Mouse (Mus musculus) embryonic facial prominence, embryonic 14.5 days (tissue): ENCODE measurements around the gene Anapc4. TPM values are rescaled to one million over a fixed set of nuclear protein-coding genes. Genes with fewer than 3 reads are reported as not detected.

Source experiments
- ATAC-seq: fragments of 200-750 bp; cut with Nextera tagmentation; 2 replicates; pipeline ENCODE4 v1.8.0; 2017; ENCODE audit warnings: low read depth, moderate number of reproducible peaks, moderate TSS enrichment
- DNase-seq: peaks from one replicate; pipeline ENCODE4 v3.0.0-alpha.2; 2015; ENCODE audit warnings: low spot score
- H3K27ac ChIP-seq: fragments of 300-500 bp; sonication (generic); replicated peaks from 2 replicates; pipeline ENCODE4 v1.5.1; 2014; ENCODE audit warnings: low read depth, mild to moderate bottlenecking, low read length, moderate library complexity
- H3K27me3 ChIP-seq: fragments of 300-500 bp; sonication (generic); replicated peaks from 2 replicates; pipeline ENCODE4 v1.6.1; 2014; ENCODE audit warnings: low read length; ENCODE audit not compliant: control insufficient read depth, insufficient read depth
- H3K36me3 ChIP-seq: fragments of 300-500 bp; sonication (generic); 2 replicates; pipeline ENCODE4 v1.6.1; 2014; ENCODE audit warnings: low read length, mixed read lengths; ENCODE audit not compliant: control insufficient read depth, insufficient read depth
- H3K4me1 ChIP-seq: fragments of 300-500 bp; sonication (generic); 2 replicates; pipeline ENCODE4 v1.6.1; 2014; ENCODE audit warnings: antibody characterized with exemption, low read length; ENCODE audit not compliant: control insufficient read depth, insufficient read depth
- H3K4me2 ChIP-seq: fragments of 300-500 bp; sonication (generic); 2 replicates; pipeline ENCODE4 v1.6.1; 2014; ENCODE audit warnings: low read depth, mild to moderate bottlenecking, low read length, moderate library complexity, mixed read lengths
- H3K4me3 ChIP-seq: fragments of 300-500 bp; sonication (generic); 2 replicates; pipeline ENCODE4 v1.5.1; 2014; ENCODE audit warnings: low read depth, mild to moderate bottlenecking, low read length
- H3K9ac ChIP-seq: fragments of 300-500 bp; sonication (generic); 2 replicates; pipeline ENCODE4 v1.6.1; 2014; ENCODE audit warnings: low read depth, mild to moderate bottlenecking, low read length, moderate library complexity, mixed read lengths
- H3K9me3 ChIP-seq: fragments of 300-500 bp; sonication (generic); 2 replicates; pipeline ENCODE4 v1.6.1; 2016; ENCODE audit warnings: low read length; ENCODE audit not compliant: control insufficient read depth
- WGBS: fragments of 180-500 bp; shearing (Covaris S2); extraction: QIAGEN DNeasy Blood & Tissue Kit; methylation state at CpG from one replicate; pipeline ENCODE4 v1.1.7; 2014; 5-methylcytosine and 5-hydroxymethylcytosine counted together
- polyA plus RNA-seq: library from polyadenylated mRNA; unstranded; fragments of >200 nt; fragmentation: Nextera tagmentation; extraction: Ambion mirVana; gene quantifications from 2 replicates; pipeline ENCODE4 v1.2.1, GENCODE M21; 2014

Anapc4 gene
- polyA plus RNA-seq, 1 experiment from 2014 or later: 103 TPM

- Histone ChIP-seq H3K4me1 (no peaks in the 10 kb centered on the region), H3K4me2 (no peak overlapping the region), H3K9me3 (no peaks in the 10 kb centered on the region), H3K9ac (no peak overlapping the region), H3K36me3 (no peaks in the 10 kb centered on the region), H3K27ac (no peak overlapping the region), H3K27me3 (no peaks in the 10 kb centered on the region), H3K4me3 (no peak overlapping the region)
- ATAC-seq (peak; percentile 72), DNase-seq (peak; percentile 91)
- WGBS: 1% methylated on average over 7 of the region's 14 CpGs
Measured at GRCm38 (mm10) chr5:52878847-52879246, 45.0 kb downstream of the Anapc4 start.

- 91% methylated on average over 6 of the region's 6 CpGs for WGBS
- Histone ChIP-seq H3K4me3 (no peak overlapping the region), H3K27ac (no peak overlapping the region), H3K4me2 (no peak overlapping the region), H3K4me1 (no peaks in the 10 kb centered on the region), H3K36me3 (no peaks in the 10 kb centered on the region), H3K9me3 (no peaks in the 10 kb centered on the region), H3K27me3 (no peaks in the 10 kb centered on the region), H3K9ac (no peak overlapping the region)
- no peak for DNase-seq
- ATAC-seq: no peak
Measured at GRCm38 (mm10) chr5:52879926-52880325, 46.1 kb downstream of the Anapc4 start.

GRCm38 (mm10) chr5:52882446-52882845 lies 48.6 kb downstream of the Anapc4 start:
- no peak for ATAC-seq
- DNase-seq: no peak
- Histone ChIP-seq H3K27me3 (no peaks in the 10 kb centered on the region), H3K9me3 (no peaks in the 10 kb centered on the region), H3K27ac (no peak overlapping the region), H3K4me3 (no peak overlapping the region), H3K9ac (no peak overlapping the region), H3K4me1 (no peaks in the 10 kb centered on the region), H3K36me3 (no peaks in the 10 kb centered on the region), H3K4me2 (no peak overlapping the region)
- WGBS: 46% methylated on average over 2 of the region's 2 CpGs

GRCm38 (mm10) chr5:52887085-52887484 lies 53.3 kb downstream of the Anapc4 start:
- ATAC-seq (no peak), DNase-seq (peak; percentile 12)
- 53% methylated on average over 12 of the region's 12 CpGs for WGBS

GRCm38 (mm10) chr5:52889919-52890318 lies 56.1 kb downstream of the Anapc4 start:
- no peak for DNase-seq
- whole genome bisulfite sequencing: 76% methylated on average over 7 of the region's 7 CpGs

More at GRCm38 (mm10) chr5:52887085-52887484, 53.3 kb downstream of the Anapc4 start:
- Histone ChIP-seq H3K27ac (no peak overlapping the region), H3K36me3 (no peaks in the 10 kb centered on the region), H3K9ac (no peak overlapping the region), H3K9me3 (peaks cover 7% of the 10 kb centered on the region; the same call in 1 of the 2 replicates), H3K27me3 (no peaks in the 10 kb centered on the region), H3K4me1 (no peaks in the 10 kb centered on the region), H3K4me2 (no peak overlapping the region), H3K4me3 (no peak overlapping the region)

GRCm38 (mm10) chr5:52891949-52892835 lies 58.4 kb downstream of the Anapc4 start:
- Histone ChIP-seq H3K27ac (no peak overlapping the region), H3K4me2 (no peak overlapping the region), H3K9ac (no peak overlapping the region), H3K4me3 (no peak overlapping the region), H3K4me1 (no peaks in the 10 kb centered on the region), H3K36me3 (no peaks in the 10 kb centered on the region), H3K27me3 (no peaks in the 10 kb centered on the region), H3K9me3 (peaks cover 12% of the 10 kb centered on the region; the same call in 1 of the 2 replicates)
- ATAC-seq (peak; percentile 30; the same call in 1 of the 2 replicates), DNase-seq (peak; percentile 18)
- WGBS: 60% methylated on average over 12 of the region's 12 CpGs

More at GRCm38 (mm10) chr5:52889919-52890318, 56.1 kb downstream of the Anapc4 start:
- H3K36me3 ChIP-seq: no peaks in the 10 kb centered on the region
- peaks cover 12% of the 10 kb centered on the region; the same call in 1 of the 2 replicates for H3K9me3 ChIP-seq
- H3K4me2 ChIP-seq: no peak overlapping the region
- no peak overlapping the region for H3K9ac ChIP-seq
- no peaks in the 10 kb centered on the region for H3K27me3 ChIP-seq
- H3K27ac ChIP-seq: no peak overlapping the region
- no peak for ATAC-seq
- H3K4me3 ChIP-seq: no peak overlapping the region
- no peaks in the 10 kb centered on the region for H3K4me1 ChIP-seq

- no peak overlapping the region for H3K9ac ChIP-seq
- H3K27me3 ChIP-seq: no peaks in the 10 kb centered on the region
- H3K9me3 ChIP-seq: peaks cover 12% of the 10 kb centered on the region; the same call in 1 of the 2 replicates
- WGBS: 87% methylated on average over 5 of the region's 5 CpGs
- DNase-seq (no peak), ATAC-seq (no peak)
- H3K4me1 ChIP-seq: no peaks in the 10 kb centered on the region
- no peaks in the 10 kb centered on the region for H3K36me3 ChIP-seq
- no peak overlapping the region for H3K4me3 ChIP-seq
- no peak overlapping the region for H3K27ac ChIP-seq
- H3K4me2 ChIP-seq: no peak overlapping the region
Measured at GRCm38 (mm10) chr5:52893938-52894337, 60.1 kb downstream of the Anapc4 start.

- no peak overlapping the region; the same call in 1 of the 2 replicates for H3K4me2 ChIP-seq
- H3K36me3 ChIP-seq: no peaks in the 10 kb centered on the region
- no peak overlapping the region for H3K27ac ChIP-seq
- no peaks in the 10 kb centered on the region for H3K27me3 ChIP-seq
- DNase-seq: no peak
- no peaks in the 10 kb centered on the region for H3K9me3 ChIP-seq
- no peak overlapping the region for H3K4me3 ChIP-seq
- ATAC-seq: no peak
- 41% methylated on average over 4 of the region's 4 CpGs for WGBS
- H3K9ac ChIP-seq: no peak overlapping the region
- H3K4me1 ChIP-seq: 0 out of 2 replicates have a peak, but pooled peaks cover 3% of the 10 kb centered on the region
Measured at GRCm38 (mm10) chr5:52904246-52904645, 70.4 kb downstream of the Anapc4 start.
